Mouse (Mus musculus) adrenal gland, adult 8-10 months (tissue): ENCODE measurements around the gene Gm5416. TPM values are rescaled to one million over a fixed set of nuclear protein-coding genes. Genes with fewer than 3 reads are reported as not detected.
"Not testable (repeated sequence)": the region's sequence is repeated elsewhere in the genome, so short reads cannot be mapped to it uniquely, and the experiment has no call there.

Source experiments
- DNase-seq: peaks from one replicate; pipeline ENCODE4 v3.0.0; 2022
- total RNA-seq, 4 experiments: library from RNA; stranded (reverse); gene quantifications; 2 replicates each; pipeline ENCODE4 v1.2.4; 2022

Gm5416 gene
- not detected for total RNA-seq

DNA sequence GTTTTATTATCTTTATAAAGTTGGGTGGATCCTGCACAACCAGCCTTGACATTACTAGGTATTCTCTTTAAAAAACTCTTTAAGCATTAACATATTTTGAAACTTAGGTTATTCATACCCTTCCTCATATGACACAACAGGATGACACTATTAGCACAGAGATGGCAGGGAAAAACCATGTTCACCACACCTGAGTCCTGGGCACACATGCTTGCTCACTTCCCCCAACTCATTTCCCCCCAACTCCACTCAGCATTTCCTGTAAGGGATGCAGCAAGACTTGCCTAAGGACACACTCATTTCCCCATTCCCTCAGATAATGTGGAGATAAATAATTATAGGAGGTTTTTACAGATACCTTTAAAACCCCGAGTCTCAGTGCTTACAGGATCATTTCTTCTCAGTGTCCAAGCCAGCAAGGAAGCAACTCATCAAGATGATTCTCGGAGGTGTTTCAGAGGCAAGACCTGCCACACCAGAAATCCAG lies at the start of gene Gm5416:
TSS of gene Gm5416 (plus strand) at position 437 of the 487 bp plus-strand sequence.
- DNase-seq = no peak

DNA sequence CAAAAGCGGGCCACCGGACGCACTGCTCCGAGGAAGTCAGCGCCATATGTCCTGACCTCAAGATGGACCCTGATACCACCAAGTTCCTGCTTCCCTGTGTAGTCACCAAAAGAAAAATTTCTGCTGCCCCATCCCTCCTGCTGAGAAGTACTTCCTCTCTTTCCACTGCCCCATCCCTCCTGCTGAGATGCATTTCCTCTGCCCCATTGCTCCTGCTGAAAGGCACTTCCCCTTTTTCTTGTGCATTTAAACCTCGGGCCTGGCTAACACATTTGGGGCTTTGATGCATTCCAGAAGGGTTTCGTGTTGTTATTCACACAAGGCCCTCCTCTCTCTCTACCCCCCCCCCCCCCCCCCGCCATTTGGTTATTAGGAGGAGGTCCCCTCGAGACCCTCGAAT lies 42.4 kb upstream of the Gm5416 start:
- DNase-seq = not testable (repeated sequence)

DNA sequence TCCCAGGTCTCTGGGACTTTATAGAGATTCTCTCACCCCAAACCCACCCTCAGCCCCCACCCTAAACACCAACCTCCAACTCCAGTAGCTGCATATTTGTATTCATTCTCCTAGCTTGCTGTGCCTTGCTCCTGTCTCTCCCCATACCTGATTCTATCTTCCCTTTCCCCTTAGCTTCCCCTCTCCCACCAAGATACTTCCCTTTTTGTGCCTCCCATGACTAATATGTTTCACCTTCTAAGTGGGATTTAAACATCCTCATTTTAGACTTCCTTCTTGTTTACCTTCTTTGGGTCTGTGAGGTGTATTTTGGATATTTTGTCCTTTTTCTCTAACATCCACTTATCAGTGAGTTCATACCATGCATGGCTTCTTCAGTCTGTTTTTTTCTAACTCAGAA lies 34.1 kb upstream of the Gm5416 start:
- no peak for DNase-seq

GRCm38 (mm10) chr16:36179910-36180309 lies 30.3 kb upstream of the Gm5416 start:
- no peak for DNase-seq

DNA sequence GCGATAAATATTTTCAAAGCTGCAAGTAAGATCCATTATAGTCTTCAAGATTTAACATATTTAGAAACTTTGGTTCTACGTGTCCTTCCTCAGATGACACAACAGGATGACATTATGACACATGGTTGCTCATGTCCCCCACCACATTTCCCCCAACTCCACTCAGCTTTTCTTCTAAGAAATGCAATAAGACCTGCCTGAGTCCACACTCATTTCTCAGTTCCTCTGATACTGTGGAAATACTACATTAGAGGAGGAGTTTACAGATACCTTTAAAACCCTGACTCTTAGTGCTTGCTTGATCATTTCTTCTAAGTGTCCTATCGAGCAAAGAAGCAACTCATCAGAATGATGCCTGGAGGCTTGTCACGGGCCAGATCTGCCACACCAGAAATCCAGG lies 26.3 kb upstream of the Gm5416 start, which contains the start of gene Gm5483:
TSS of gene Gm5483 (plus strand) at position 301 of the 400 bp plus-strand sequence.
- not testable (repeated sequence) for DNase-seq

DNA sequence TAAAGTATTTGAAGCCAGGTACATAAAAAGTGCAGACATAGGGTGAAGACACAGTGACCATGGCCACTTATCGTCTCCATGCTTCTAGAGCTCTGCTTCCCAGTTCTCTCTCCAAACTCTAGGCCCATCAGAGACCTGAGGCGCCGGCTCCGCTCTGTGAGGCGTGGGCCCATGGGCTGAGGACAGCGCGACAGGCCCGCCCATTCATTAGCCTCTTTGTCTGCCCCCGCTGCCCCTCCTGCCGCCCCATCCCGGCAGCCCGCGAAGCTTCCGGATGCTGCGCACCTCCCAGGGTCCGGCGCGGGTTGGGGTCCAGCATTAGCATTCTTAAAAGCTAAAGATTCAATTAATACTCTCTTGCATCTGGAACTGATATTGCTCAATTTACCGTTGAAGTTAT lies 11.0 kb upstream of the Gm5416 start:
- DNase-seq = no peak

- DNase-seq = no peak
Measured at GRCm38 (mm10) chr16:36203846-36204245, 6.4 kb upstream of the Gm5416 start.

DNA sequence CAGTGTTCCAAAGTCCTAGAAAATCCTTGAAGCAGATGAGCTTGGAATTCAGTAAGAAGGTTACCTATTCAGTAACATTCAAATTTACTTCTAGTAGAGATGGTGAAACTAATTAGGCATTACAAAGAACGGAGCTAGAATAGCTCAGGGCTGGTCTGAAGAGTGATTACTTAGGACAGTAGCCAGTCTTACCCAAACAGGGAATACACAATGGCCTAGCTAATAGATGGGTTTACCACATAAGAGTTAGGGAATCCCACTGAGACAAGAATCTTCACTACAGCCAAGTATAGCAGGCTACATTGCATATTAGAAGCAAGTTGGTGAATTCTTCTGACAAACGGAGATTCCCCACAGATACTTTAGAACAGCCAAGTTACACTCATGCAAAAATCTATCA lies 4.5 kb upstream of the Gm5416 start:
- not testable (repeated sequence) for DNase-seq

DNA sequence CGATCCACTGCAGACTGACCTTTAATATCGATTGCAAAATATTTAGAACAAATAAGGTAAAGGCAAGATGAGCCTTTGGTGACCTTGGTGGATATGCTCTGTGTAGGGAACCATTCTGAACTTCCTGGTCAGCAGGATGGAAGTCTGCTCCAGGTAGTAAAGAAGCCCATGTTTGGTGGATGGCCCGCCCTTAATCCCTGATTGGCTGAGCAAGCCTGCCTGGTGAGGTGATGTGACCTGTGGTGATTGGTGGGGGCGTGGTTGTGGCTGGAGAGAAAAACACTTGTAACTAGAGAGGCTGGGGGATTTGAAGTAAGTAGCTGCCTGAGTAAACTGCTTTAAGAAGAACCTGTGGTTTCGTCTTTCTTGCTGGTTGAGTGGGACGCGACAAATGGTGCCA lies 11.0 kb downstream of the Gm5416 start, which contains the start of gene 2010005H15Rik:
TSS of gene 2010005H15Rik (plus strand) at position 301 of the 400 bp plus-strand sequence.
- not testable (repeated sequence) for DNase-seq

GRCm38 (mm10) chr16:36260585-36260984 lies 50.4 kb downstream of the Gm5416 start:
- DNase-seq = not testable (repeated sequence)

Other genes starting within 250 kb of the Gm5416 start
- gene Kpna1, start 231.7 kb upstream of the Gm5416 start, total RNA-seq = 10 to 100 TPM; 63.4 to 91.0 (median 68.9) TPM
- gene Wdr5b, start 169.2 kb upstream of the Gm5416 start, total RNA-seq = 1 to 10 TPM; 4.2 to 6.8 (median 5.3) TPM
- 100 to 1,000 TPM; 117 to 219 (median 160) TPM for gene Fam162a, start 138.8 kb upstream of the Gm5416 start, total RNA-seq
- gene Ccdc58, start 138.7 kb upstream of the Gm5416 start, total RNA-seq = 10 to 100 TPM; 36.2 to 57.5 (median 40.1) TPM
- not detected for gene Csta1, start 79.2 kb upstream of the Gm5416 start, total RNA-seq
- not detected for gene Stfa2l1, start 53.6 kb upstream of the Gm5416 start, total RNA-seq
- not detected for gene Gm5483, start 26.2 kb upstream of the Gm5416 start, total RNA-seq
- gene 2010005H15Rik, start 11.1 kb downstream of the Gm5416 start, total RNA-seq = 1 to 10 TPM in 1 of 4 experiments, not detected in 3; 8.1 TPM
- not detected for gene Stfa1, start 66.5 kb downstream of the Gm5416 start, total RNA-seq
- gene BC117090, start 123.9 kb downstream of the Gm5416 start, total RNA-seq = not detected
- gene BC100530, start 157.3 kb downstream of the Gm5416 start, total RNA-seq = not detected
- gene Stfa2, start 198.1 kb downstream of the Gm5416 start, total RNA-seq = not detected
- gene Stfa3, start 245.0 kb downstream of the Gm5416 start, total RNA-seq = not detected